Mouse (Mus musculus) lung, postnatal 14 days (tissue): ENCODE data around the gene Fibp.

Experiments
- DNase-seq: peaks from one replicate; pipeline ENCODE4 v3.0.0; 2021

The Fibp gene

DNA sequence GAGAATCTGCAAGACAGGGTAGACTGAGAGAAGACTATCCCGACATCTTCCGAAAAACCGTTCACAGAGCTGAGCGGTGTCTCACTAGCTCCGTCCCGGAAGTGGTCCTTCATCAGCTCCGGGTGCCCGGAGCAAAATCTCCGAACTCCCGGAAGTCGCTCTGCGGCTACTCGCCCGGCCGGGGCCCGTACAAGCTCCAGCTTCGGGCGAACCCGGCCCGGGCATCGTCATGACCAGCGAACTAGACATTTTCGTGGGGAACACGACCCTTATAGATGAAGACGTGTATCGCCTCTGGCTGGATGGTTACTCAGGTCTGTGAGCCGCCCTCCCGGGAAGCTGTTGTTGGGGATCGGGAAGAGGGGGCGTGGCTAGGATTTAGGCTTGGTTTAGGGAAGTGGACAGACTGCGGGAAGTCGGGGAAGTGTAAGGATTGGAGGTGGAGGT, at the start of gene Fibp:
Fibp (plus strand) TSS at position 151 of the 447 bp plus-strand sequence.
- peak; percentile 87 for DNase-seq

DNA sequence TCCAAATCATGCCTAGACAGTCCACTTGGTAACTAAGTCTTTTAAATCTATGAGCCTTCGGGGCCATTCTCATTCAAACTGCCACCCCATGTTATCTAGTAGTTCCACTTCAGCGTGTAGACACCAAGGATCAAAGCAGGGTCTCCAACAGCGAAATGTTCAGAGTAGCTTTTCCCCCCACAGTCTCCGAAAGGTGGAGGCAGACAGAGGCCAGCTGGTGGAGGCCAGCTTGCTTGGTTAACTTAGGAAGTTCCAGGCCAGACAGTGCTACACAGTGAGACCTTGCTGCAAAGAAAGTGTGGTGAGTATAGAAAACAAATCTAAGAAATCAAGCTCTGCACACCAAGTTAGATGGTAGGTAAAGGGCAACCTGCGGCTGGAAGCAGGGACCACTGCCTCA, 49.8 kb upstream of the Fibp start:
- peak; percentile 64 for DNase-seq

DNA sequence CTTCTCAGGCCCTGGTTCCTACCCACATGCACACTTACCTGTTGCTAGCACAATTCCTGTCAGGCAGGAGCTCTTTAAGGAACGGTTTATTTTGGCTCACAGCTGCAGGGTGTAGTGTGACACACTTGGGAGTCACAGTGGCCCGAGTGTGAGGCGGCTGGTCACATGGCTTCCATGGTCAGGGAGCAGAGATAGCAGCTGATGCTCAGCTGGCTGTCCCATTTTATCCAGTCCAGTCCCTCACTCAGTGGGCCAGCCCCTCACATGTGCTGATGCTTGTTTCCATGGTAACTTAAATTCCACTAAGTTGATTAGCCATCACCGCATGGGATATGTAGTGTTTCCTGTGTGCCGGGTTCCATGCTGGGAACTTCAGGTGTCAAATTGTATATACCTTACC, 48.5 kb upstream of the Fibp start:
- no peak for DNase-seq

DNA sequence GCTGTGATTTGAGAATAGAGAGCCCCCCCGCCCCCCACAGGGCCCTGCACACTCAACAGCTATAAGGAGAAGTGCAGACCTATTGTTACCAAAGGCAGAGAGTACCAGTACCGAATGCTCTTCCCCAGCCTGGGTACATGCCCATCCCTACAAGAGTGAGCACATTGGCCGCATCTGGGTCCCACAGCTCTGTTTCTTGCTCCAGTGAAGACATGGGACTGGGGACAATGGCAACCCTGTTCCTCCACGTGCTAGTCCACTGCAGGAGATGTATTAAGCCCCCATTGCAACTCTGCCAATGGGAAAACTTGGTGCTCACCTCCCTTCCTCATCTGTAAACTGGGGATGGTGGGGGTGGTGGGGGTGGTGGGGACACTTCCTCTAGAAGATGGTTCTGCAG, 46.6 kb upstream of the Fibp start:
- no peak for DNase-seq

DNA sequence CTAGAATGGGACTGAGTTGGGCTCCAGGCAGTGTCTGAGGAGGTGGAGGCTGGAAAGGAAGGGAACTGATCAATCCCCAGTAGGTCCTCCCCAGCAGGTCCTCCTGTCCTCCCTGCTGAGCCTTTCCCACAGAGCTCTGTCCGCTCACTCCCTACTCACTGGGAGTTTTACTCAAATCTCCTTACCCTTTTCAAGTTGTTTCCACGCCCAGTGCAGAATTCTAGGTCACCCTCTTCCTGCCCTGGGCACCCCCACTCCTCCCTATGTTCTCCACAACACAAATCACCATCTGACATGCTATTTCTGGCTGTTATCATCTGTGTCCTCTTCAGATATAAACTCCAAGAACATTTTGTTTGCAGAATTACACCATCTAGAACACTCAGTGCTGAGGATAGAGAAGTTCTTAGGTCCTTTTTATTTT, 45.9 kb upstream of the Fibp start:
- DNase-seq, result peak; percentile 54

DNA sequence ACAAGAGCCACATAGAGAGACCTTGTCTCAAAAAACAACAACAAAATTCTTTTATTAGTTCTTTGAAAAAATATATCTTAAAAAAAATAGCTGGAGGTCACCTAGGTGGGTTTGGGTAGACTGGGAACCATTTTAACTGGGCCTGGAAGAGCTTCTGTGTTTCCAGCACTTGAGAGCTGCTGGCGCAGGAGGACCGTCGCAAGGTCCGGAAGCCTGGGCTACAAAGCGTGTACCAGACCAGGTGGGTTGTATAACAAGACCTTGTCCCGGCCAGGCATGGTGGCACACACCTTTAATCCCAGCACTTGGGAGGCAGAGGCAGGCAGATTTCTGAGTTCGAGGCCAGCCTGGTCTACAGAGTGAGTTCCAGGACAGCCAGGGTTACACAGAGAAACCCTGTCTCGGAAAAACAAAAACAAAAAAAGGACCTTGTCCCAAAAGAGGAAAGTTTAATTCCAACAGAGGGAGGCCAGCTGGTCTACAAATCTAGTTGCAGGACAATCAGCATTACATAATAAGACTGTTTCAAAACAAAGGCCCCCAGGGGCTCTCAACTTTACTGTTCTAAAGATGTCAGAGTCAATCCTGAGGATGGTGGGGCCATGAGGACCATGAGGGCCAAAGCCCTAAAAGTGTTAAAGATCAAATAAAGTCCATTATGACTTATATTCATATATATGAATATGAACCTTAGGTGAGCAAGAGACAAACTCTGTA, 41.5 kb upstream of the Fibp start:
- no peak for DNase-seq

DNA sequence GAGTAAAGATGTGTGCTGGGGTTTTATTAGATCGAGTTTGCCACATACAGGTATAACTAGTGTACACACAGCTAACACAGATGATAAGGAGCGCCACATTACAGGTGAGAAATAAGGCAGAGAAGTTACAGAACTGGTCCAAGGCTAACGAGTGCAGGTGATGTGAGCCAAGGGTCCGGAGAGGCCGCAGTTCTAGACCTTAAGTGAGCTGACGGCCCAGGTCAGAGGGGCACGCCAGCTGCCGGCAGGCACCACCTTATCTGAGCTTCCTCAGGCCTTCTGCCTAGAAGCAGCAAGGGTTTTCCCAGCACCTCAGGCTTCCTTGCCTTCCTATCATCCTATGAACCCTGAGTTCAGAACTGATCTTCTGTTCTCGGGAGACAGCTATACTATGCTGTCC, 40.8 kb upstream of the Fibp start:
- no peak for DNase-seq

DNA sequence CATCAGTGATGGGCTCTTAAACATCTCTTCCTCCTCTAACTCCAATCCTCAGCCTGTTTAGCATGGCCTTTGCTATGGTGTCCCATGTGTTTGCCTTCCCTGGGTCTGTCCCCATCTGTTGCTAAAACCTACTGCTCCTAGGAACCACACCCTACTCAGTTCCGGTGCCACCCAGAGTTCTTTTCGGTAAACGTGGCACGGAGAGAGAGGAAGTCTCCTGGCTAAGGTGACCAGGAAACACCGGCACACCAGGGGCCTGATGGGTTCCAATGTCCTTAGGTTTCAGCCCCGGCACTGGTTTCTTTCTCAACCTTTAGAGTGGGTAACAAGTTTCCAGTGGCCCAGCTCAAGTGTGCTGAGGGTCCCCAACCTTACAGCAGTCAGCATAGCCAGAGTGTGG, 39.8 kb upstream of the Fibp start:
- DNase-seq, result no peak

DNA sequence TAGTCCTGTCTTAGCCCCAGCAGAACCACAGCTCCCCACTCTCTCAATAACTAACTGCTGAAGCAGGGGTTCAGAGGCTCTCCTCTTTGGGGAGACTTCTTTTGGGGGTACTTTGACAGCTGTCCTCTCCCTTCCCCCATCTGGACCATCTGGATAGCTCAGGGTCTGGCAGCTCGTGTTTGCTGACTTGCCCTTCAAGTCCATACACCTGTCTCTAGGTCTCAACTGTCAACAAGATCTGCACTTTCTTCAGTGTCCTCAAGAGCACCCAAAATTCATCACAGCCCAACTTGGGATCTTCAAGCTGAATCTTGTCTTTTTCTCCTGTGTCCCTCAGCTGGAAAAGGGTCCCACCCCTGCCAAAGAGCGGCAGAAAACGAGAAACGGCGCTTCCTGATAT, 38.6 kb upstream of the Fibp start:
- DNase-seq, result no peak

DNA sequence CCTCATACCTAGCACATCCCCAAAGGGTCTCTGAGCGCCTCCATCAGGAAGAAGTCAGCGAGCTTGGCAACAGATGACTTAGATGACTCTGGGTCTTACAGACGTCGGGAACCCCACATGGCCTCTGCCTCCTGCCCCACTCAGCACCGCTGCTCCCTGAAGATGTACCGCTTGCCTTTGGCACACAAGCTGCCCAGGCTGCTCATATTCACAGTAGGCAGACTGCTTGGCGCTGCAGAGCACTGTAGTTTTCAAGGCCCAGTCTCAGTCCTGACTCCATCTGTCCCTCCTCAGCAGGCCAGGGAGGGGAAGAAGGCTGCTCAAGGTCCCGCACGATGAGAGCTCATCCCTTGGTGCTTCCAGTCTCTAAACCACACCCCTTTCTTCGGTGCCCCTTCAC, 38.1 kb upstream of the Fibp start:
- no peak for DNase-seq

DNA sequence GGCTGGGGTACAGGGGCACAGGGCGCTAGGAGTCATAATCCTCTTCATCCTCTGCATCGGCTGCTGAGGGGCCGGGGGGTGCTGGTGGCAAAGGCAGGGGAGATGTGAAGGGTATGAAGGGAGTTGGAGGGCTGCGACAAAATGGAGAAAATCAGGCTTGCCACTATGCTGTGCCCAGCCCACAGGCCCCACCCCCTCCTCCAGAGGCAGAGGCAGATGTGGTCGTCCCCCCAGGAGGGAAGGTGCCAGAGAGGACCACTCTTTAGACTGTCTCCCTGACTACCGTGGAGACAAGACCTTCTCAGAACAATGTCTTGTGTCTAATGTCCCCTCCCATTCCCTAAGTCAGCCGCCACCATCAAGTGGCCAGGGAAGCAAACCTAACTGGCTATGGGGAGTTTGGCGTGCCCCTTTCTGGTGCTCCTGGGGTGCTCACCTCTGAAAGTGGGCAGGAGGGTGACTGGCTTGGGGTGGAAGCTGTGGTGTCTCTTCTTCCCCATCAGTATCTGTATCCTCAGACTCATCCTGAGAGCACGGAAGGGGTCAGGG, 37.4 kb upstream of the Fibp start:
- no peak for DNase-seq

DNA sequence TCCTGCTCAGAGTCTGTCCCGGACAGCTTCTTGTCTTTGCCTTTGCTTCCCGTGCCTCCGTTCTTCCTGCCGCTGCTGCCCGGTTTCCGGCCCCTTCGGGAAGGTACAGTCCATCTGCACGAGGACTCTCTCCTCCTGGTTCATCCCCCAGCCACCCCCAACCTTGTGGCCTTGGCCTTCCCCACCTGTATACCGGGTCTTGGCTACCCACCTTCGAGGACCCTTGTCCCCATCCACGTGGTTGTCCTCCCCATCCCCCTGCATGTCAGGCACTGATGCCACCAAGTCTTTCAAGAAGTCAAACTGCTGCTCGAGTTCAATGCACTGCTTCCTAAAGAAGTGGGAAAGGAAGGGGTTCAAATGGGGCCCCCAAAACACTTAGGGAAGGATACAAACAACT, 36.9 kb upstream of the Fibp start:
- no peak for DNase-seq

DNA sequence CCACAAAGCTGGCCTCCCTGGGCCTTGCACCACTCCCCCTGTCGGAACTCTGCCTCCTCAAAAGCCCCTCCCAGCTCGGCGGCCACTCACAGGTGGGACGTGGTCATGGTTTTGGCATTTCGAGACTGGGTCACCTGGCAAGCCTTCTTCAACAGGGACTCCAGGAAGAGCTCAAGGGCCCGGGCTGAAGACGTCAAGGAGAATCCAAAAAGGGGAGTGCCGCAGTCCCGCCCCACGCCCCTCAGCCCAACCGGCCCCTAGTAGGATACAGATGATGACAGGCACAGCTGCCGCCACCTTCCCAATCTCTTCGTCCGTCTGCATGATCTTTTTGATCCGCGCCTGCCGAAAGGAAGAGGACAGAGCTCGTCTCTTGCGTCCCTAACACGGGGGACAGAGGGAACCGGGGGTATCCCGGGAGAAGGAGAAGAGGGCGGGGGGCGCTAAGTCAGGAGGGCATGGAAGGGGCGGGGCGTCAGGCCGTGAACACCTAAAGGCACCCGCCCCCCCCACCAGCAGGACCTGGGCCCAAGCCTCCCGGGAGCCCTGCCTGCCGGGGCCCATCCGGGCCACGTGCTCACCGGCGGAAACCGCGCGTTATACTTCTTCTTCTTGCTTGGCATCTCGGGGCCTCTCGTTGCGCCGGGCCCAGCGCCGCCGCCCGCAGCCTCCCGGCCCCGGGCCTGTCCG, 36.2 kb upstream of the Fibp start:
- peak; percentile 77 for DNase-seq

DNA sequence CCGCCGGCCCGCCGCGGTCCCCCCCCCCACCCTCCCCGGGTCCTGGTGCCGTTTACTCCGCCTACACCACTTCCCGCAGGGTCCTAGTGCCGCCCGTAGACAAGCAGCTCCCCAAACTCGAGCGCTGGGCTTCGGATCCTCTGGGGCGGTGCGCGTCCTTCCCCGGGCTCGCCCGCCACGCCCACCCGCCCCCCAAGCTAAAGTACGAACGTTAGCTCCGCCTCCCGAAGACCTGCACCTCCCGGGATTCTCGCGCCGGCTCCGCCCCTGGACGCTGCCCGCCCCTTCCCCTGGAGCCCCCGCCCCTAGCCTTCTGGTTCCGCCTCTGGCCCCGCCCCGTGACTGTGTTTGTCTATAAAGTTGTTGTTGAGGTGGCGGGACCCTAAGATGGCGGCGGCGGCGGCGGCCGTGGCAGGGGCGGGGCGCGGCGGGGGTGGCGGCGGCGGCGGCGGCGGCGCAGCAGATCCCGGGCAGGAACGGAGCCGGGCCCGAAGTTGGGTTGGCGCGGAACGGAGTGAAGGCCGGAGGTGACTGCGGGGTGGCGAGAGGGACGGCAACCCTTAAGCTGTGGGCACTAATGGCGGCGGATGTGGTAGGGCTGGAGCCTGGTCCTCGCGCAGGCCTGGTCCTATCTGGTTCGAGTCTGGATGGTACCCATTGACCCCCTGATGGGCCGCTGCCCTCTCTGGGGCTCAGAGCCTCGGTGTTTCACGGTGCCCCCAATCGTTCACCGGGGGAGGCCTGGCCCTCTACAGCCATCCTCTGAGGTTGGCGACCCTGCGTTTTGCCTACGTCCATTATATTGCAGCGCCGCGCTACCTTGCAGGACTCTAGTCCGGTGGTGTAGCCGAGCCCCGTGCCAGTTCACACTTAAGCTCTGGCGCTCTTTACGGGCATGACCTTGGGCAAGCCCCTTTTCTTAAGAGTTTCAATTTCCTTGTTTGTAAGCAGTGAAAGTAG, 35.4 kb upstream of the Fibp start, which contains the start of the genes Drap1 and AI837181:
Drap1 (minus strand) TSS at position 198 of the 960 bp plus-strand sequence.
AI837181 (plus strand) TSS at position 363 of the 960 bp plus-strand sequence.
- peak; percentile 97 for DNase-seq

DNA sequence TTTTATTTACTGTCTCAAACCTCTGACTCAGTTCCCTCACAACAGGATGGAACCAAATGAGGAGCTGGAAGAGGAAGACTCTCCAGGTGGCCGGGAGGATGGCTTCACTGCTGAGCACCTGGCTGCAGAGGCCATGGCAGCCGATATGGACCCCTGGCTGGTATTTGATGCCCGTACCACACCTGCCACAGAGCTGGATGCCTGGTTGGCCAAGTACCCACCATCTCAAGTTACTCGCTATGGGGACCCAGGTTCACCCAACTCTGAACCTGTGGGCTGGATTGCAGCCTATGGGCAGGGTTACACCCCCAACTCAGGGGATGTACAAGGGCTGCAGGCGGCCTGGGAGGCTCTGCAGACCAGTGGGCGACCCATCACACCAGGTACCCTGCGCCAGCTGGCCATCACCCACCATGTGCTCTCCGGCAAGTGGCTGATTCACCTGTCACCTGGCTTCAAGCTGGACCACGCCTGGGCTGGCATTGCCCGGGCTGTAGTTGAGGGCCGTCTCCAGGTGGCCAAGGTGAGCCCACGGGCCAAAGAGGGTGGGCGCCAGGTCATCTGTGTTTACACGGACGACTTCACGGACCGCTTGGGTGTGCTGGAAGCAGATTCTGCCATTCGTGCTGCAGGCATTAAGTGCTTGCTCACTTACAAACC, 34.4 kb upstream of the Fibp start:
- no peak for DNase-seq

DNA sequence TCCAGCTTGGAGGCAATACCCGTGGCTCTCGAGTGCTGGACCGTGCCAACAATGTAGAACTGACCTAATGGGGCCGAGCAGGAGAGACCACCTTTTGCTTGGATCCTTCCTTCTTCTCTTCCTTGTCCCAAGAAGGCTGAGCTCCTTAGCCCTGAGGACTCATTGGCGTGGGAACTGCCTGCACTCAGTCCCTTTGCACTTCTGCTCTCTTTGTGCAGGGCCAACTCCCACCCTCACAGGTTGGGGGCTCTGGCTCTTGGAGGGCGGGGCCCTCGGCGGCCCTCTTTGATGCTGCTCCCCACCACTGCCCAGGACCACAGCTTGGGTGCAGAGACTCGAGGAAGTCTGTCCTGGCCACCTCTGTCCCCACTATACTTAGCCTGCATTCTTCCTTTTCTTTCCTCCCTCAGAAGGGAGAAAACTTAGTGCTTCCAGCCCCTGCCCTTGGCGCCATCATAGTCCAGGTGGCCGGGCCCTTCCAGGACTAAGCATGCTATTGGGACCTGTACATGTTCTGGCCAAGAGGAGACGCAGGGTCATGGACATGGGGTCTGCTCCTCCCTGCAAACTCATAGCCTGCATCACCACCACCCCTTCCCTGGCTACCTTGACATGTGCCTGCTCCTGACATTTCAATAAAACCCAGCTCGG, 33.6 kb upstream of the Fibp start:
- DNase-seq, result no peak

DNA sequence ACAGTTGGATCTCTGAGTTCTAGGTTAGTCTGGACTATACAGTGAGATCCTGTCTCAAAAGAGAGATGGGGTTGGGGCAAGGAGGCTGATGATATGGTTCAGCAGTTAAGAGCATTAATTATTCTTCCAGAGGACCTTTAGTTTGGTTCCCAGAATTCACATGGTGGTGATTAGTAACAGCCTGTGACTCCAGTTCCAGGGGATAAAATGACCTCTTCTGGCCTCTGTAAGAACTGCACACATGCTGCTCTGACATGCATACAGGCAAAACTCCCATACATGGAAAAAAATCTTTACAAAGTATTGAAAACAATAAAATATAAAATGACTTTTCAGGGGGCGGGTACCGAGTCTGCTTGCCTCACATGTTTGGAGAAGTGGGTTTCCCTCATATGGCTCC, 32.3 kb upstream of the Fibp start:
- DNase-seq, result no peak

DNA sequence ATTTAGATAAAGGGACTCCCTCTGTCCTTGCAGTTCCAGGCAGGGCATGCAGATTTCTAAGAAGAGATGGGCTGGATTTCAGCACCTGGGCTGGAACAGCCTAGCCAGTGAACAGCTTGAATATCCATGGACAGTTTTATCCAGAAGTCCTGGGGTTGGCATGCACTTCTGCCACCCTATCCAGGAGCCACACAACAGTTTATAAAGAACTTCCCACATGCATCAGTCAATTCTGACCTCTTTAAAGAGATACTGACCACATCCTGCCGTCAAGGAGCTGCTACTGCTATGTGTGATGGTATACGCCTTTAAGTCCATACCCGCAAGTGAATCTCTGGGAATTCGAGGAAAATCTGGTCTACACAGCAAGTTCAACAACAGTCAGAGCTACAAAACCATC, 31.2 kb upstream of the Fibp start:
- DNase-seq, result no peak

DNA sequence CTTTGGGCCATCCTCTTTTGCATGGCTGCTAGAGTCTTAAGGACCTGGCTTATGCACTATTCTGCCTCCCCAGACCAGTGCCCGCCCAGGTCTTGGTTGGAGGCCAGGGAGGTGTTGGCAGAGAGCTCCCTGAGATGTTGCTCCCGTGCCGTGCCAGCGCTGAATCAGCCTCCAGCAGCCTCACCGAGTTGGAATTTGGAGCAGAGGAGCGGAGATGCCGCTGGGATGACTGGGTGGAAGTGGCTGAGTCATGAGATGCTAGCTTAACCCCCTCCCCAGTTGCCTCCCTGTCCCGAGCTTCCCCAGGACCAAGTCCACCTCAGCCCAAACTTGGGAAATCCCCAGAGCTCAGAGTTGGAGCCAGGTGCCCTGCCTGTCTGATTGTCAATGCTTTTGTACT, 30.6 kb upstream of the Fibp start:
- DNase-seq, result no peak

DNA sequence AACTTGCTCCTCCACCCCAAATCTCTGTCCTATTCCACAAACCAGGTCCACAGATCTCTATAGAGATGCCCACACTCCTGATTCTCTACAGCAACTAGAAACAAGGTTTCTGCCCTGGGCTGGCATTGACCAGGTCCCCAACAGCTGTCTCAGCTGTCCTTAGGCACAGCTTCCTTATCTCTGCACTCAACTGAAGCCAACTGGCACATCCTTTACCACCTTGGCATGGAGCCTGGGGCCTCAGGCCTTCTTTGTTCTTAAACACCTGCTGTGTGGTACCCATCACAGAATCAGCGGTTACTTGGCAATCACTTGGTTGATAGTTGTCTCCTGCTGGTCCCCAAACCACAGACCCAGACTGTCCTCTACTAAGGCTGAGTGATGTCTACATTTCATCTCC, 30.0 kb upstream of the Fibp start:
- no peak for DNase-seq

DNA sequence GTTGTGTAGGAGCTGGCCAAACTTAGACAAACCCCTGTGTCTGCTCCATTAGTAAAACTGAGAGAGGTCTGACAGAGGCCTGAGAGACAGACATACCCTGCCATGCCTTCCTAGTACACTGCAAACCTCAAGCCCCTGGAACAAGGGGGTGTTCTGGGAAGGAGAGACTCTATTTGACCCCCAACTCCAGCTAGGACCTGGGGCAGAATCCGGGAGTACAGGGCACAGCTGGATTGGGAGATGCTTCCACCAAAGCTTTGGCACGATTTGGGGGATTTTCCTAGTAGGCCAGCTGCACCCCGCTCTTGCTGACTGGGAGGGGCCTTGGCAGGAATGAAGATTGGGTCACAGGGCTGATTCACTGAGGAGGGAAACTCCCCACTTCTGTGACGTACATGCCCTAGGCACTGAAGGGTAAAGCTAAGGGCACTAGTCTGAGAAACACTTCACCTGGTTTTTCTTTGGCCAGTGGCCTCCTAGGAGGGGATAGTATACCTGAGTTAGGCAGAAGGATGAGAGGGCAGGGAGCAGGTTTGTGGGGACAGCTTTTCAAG, 28.4 kb upstream of the Fibp start:
- no peak for DNase-seq
